Mouse (Mus musculus) forebrain, postnatal 0 days (tissue): ENCODE results near the gene Zc2hc1b. TPM values are rescaled to one million over a fixed set of nuclear protein-coding genes. Genes with fewer than 3 reads are reported as not detected.
A peak's percentile ranks its signal among the peaks of the same experiment; 100 is the strongest.
"Not testable (repeated sequence)": the region's sequence is repeated elsewhere in the genome, so short reads cannot be mapped to it uniquely, and the experiment has no call there.

Experiments used
- ATAC-seq: fragments of 200-750 bp; cut with Nextera tagmentation; 2 replicates; pipeline ENCODE4 v1.8.0; 2017; ENCODE audit warnings: mild to moderate bottlenecking, moderate library complexity
- DNase-seq: peaks from one replicate; pipeline ENCODE4 v3.0.0-alpha.2; 2015
- H3K27ac ChIP-seq: fragments of 300-500 bp; sonication (generic); 2 replicates; pipeline ENCODE4 v1.5.1; 2014; ENCODE audit warnings: low read depth, mild to moderate bottlenecking, antibody characterized with exemption, low read length, moderate library complexity, mixed read lengths
- H3K27me3 ChIP-seq: fragments of 300-500 bp; sonication (generic); 2 replicates; pipeline ENCODE4 v1.6.1; 2014; ENCODE audit warnings: mild to moderate bottlenecking, low read length, mixed read lengths; ENCODE audit not compliant: insufficient read depth
- H3K36me3 ChIP-seq: fragments of 300-500 bp; sonication (generic); 2 replicates; pipeline ENCODE4 v1.6.1; 2014; ENCODE audit warnings: mild to moderate bottlenecking, moderate library complexity; ENCODE audit not compliant: insufficient read depth
- H3K4me1 ChIP-seq: fragments of 300-500 bp; sonication (generic); 2 replicates; pipeline ENCODE4 v1.6.1; 2014; ENCODE audit warnings: antibody characterized with exemption; ENCODE audit not compliant: insufficient read depth
- H3K4me2 ChIP-seq: fragments of 300-500 bp; sonication (generic); 2 replicates; pipeline ENCODE4 v1.6.1; 2014; ENCODE audit warnings: low read depth, mild to moderate bottlenecking, moderate library complexity
- H3K4me3 ChIP-seq: fragments of 300-500 bp; sonication (generic); 2 replicates; pipeline ENCODE4 v1.5.1; 2014; ENCODE audit warnings: low read depth, low read length, mixed read lengths
- H3K9ac ChIP-seq: fragments of 300-500 bp; sonication (generic); 2 replicates; pipeline ENCODE4 v1.6.1; 2014; ENCODE audit warnings: mild to moderate bottlenecking
- H3K9me3 ChIP-seq: fragments of 300-500 bp; sonication (generic); 2 replicates; pipeline ENCODE4 v1.6.1; 2016; ENCODE audit warnings: low read length
- CTCF ChIP-seq: sonication (generic); IDR thresholded peaks from 2 replicates; pipeline ENCODE4 v1.5.1; 2016; ENCODE audit warnings: antibody characterized with exemption, control low read depth, low read depth
- WGBS: fragments of 180-500 bp; shearing (Covaris S2); extraction: QIAGEN DNeasy Blood & Tissue Kit; methylation state at CpG from one replicate; pipeline ENCODE4 v1.1.7; 2014; 5-methylcytosine and 5-hydroxymethylcytosine counted together
- polyA plus RNA-seq: library from polyadenylated mRNA; unstranded; fragments of >200 nt; fragmentation: Nextera tagmentation; extraction: Ambion mirVana; gene quantifications from 2 replicates; pipeline ENCODE4 v1.2.1, GENCODE M21; 2015
- total RNA-seq: library from RNA; depleted of rRNA; stranded (reverse); fragments of >200 nt; gene quantifications from 2 replicates; pipeline ENCODE4 v1.2.3, GENCODE M21; 2014

The Zc2hc1b gene
- total and polyA plus RNA-seq, 2 experiments from 2014 or later, result not detected

DNA sequence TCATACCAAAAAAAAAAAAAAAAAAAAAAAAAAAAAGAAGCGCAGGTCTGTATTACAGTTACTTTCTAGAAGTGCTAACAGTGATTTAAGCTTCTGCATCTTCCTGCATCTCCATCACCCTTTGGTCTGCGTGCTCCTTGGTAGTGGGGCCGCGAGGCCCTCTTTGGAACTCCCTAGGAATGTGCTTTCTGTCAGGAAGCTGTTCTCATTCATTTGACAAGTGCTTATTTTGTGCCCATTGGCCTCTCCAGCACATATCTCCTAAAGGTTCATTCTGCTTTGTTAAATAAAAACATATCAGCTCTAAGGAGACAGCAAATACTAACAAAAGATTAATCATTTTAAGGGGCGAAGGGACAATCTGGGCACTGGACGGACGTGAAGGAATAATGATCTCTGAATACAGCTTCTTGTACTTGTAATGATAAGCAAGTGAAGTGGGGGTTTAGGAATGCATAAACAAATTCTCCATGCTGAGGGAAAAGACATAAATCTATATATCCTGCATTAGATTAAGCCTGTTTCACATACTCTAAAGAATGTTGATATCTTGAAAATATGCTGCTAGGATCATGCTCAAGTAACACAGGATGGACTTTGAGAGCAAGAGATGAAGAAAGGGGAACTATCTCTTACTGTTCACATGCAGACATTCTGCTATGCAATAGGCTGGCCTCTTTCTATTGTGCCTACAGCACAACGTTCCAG is 32.3 kb upstream of the Zc2hc1b start:
- Histone ChIP-seq H3K27me3 (no peaks in the 10 kb centered on the region), H3K27ac (no peak overlapping the region), H3K9ac (no peak overlapping the region), H3K4me2 (no peak overlapping the region), H3K36me3 (no peaks in the 10 kb centered on the region), H3K9me3 (no peaks in the 10 kb centered on the region), H3K4me1 (no peaks in the 10 kb centered on the region), H3K4me3 (no peak overlapping the region)
- DNase-seq, result no peak
- 66% methylated on average over 8 of the region's 8 CpGs for WGBS
- ATAC-seq, result no peak
- no peak for TF ChIP-seq CTCF

GRCm38 (mm10) chr10:13209506-13209905 is 31.7 kb upstream of the Zc2hc1b start:
- H3K9ac ChIP-seq, result no peak overlapping the region
- H3K27me3 ChIP-seq, result no peaks in the 10 kb centered on the region
- no peak for DNase-seq
- H3K9me3 ChIP-seq, result no peaks in the 10 kb centered on the region
- TF ChIP-seq CTCF, result no peak
- ATAC-seq, result no peak
- no peak overlapping the region for H3K4me2 ChIP-seq
- H3K27ac ChIP-seq, result no peak overlapping the region
- H3K36me3 ChIP-seq, result no peaks in the 10 kb centered on the region
- no peak overlapping the region for H3K4me3 ChIP-seq
- WGBS, result 47% methylated on average over 3 of the region's 3 CpGs
- no peaks in the 10 kb centered on the region for H3K4me1 ChIP-seq

GRCm38 (mm10) chr10:13209061-13209460 is 31.2 kb upstream of the Zc2hc1b start:
- Histone ChIP-seq H3K9ac (no peak overlapping the region), H3K9me3 (no peaks in the 10 kb centered on the region), H3K36me3 (no peaks in the 10 kb centered on the region), H3K27me3 (no peaks in the 10 kb centered on the region), H3K4me1 (no peaks in the 10 kb centered on the region), H3K27ac (no peak overlapping the region), H3K4me3 (no peak overlapping the region), H3K4me2 (no peak overlapping the region)
- 85% methylated on average over 4 of the region's 4 CpGs for WGBS
- ATAC-seq (no peak), DNase-seq (no peak)
- TF ChIP-seq CTCF, result no peak

- DNase-seq (no peak), ATAC-seq (no peak)
- TF ChIP-seq CTCF, result no peak
- no peak overlapping the region for H3K9ac ChIP-seq
- no peaks in the 10 kb centered on the region for H3K4me1 ChIP-seq
- no peak overlapping the region for H3K27ac ChIP-seq
- no peaks in the 10 kb centered on the region for H3K9me3 ChIP-seq
- H3K36me3 ChIP-seq, result no peaks in the 10 kb centered on the region
- no peak overlapping the region for H3K4me3 ChIP-seq
- 96% methylated on average over 6 of the region's 6 CpGs for WGBS
- H3K27me3 ChIP-seq, result no peaks in the 10 kb centered on the region
- H3K4me2 ChIP-seq, result no peak overlapping the region
These were observed 24.0 kb upstream of the Zc2hc1b start for GRCm38 (mm10) chr10:13201741-13202293.

- H3K9ac ChIP-seq, result no peak overlapping the region
- no peak for DNase-seq
- no peaks in the 10 kb centered on the region for H3K36me3 ChIP-seq
- no peaks in the 10 kb centered on the region for H3K27me3 ChIP-seq
- no peak overlapping the region for H3K27ac ChIP-seq
- WGBS, result 93% methylated on average over 3 of the region's 3 CpGs
- no peaks in the 10 kb centered on the region for H3K4me1 ChIP-seq
- no peak overlapping the region for H3K4me2 ChIP-seq
- no peak overlapping the region for H3K4me3 ChIP-seq
- H3K9me3 ChIP-seq, result no peaks in the 10 kb centered on the region
- no peak for TF ChIP-seq CTCF
- ATAC-seq, result no peak
These were observed 23.0 kb upstream of the Zc2hc1b start for GRCm38 (mm10) chr10:13200862-13201261.

- Histone ChIP-seq H3K36me3 (no peaks in the 10 kb centered on the region), H3K9ac (no peak overlapping the region), H3K4me2 (no peak overlapping the region), H3K9me3 (no peaks in the 10 kb centered on the region), H3K4me1 (no peaks in the 10 kb centered on the region), H3K27me3 (no peaks in the 10 kb centered on the region), H3K4me3 (no peak overlapping the region), H3K27ac (no peak overlapping the region)
- TF ChIP-seq CTCF, result no peak
- DNase-seq (no peak), ATAC-seq (no peak)
- WGBS, result 98% methylated on average over 1 of the region's 1 CpGs
These were observed 21.4 kb upstream of the Zc2hc1b start for GRCm38 (mm10) chr10:13199234-13199633.

- H3K9me3 ChIP-seq, result no peaks in the 10 kb centered on the region
- H3K4me1 ChIP-seq, result 0 out of 2 replicates have a peak, but pooled peaks cover 6% of the 10 kb centered on the region
- no peaks in the 10 kb centered on the region for H3K27me3 ChIP-seq
- DNase-seq (no peak), ATAC-seq (no peak)
- H3K4me3 ChIP-seq, result no peak overlapping the region
- no peak overlapping the region for H3K4me2 ChIP-seq
- H3K36me3 ChIP-seq, result no peaks in the 10 kb centered on the region
- no peak for TF ChIP-seq CTCF
- no peak overlapping the region for H3K9ac ChIP-seq
- 83% methylated on average over 8 of the region's 8 CpGs for WGBS
- no peak overlapping the region for H3K27ac ChIP-seq
These were observed 19.2 kb upstream of the Zc2hc1b start for GRCm38 (mm10) chr10:13196872-13197507.

DNA sequence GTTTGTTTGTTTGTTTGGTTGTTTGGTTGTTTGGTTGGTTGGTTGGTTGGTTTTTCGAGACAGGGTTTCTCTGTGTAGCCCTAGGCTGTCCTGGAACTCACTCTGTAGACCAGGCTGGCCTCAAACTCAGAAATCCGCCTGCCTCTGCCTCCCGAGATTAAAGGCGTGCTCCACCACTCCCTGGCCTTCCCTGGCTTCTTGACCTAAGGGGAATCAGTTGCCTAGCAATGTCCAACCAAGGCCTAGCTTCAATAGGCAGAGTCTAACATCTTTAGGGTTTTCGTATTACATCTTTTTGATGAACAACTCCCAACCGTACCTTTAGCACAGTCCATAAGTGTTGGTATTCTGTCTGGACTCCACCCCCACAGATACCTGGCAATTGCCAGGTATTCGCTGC is 15.7 kb upstream of the Zc2hc1b start:
- 87% methylated on average over 7 of the region's 7 CpGs for WGBS
- H3K27ac ChIP-seq, H3K27me3 ChIP-seq, H3K4me1 ChIP-seq, H3K9me3 ChIP-seq, ATAC-seq, DNase-seq, H3K9ac ChIP-seq: not testable (repeated sequence)
- Histone ChIP-seq H3K4me2 (peak overlapping the region; percentile 65), H3K36me3 (peaks cover 12% of the 10 kb centered on the region; the same call in 1 of the 2 replicates), H3K4me3 (peak overlapping the region; percentile 89)
